Mouse (Mus musculus) adrenal gland, postnatal 10 days (tissue): ENCODE data around the gene Plcb1. TPM values are rescaled to one million over a fixed set of nuclear protein-coding genes. Genes with fewer than 3 reads are reported as not detected.

ENCODE experiments used
- DNase-seq: peaks from one replicate; pipeline ENCODE4 v3.0.0; 2021; ENCODE audit warnings: mixed read lengths
- total RNA-seq, 2 experiments: library from RNA; stranded (reverse); gene quantifications; 2 replicates each; pipeline ENCODE4 v1.2.3; 2021

The Plcb1 gene
- total RNA-seq, 2 experiments from 2014 or later, result 34.0 to 46.4 TPM

DNA sequence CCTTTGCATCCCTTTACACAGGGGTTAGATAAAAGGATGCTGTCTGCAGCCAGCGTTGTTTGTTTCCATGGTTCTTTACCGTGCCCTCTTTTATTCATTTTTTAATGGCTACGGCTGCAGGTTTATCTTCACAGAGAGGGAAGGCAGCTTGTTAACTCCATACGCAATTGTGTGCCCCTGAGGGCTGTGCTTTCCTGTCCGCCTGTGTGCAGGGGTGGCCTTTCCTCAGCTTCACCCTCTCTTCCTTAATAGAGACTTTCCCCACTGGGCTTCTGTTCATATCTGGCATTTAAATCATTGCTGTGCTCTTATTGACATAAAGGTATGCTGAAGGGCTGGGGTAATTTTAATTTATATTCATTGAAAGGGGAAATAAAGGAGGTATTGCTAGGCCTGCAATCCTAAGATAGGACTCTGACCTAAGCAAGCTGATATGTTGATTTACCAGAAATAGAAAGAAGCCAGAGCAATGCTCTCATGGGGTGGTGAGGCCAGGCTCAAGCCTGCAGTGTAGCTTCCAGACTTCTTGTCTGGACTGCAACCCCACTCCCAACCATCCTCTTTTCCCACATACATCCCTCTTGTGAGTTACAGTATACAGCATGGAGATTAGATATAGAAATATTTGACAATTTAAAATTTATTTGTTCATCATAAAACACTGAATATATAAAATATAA, 623.7 kb downstream of the Plcb1 start:
- no peak for DNase-seq

DNA sequence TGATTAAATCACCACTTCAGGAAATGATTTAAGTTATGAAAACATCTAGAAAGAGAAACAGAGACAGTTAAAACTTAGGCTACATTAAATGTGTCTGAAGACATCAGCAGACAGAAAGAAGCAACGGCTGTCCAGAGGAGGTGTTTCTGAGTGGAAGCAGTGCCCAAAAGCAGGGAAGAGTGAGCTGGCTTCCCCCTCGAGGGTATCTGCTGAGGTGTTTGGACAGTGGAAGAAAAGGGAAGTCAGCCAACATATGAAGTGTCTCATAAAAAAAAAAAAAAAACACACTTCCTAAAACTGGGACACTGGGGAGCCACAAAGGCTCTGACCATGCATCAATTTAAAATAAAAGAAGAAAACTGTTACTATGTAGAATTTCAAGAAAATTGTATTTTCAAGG, 625.8 kb downstream of the Plcb1 start:
- DNase-seq, result no peak

DNA sequence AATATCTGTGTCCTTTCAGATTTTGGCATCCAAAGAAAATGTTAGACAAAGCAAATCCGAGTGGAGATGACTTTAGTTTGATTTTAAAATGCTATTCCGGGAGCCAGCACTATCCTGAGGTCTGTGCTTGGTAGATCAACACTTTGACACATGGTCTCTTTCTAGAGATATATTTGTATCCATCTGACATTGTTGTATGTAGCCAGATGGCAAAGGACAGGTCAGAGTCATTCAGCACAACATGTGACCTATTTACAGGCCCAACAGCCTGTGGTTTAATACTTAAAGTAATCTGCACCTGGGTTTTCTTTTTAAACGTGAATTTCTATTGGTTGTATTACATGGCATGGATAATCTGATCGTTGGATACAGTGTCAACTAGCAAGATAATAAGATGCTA, 629.3 kb downstream of the Plcb1 start:
- no peak for DNase-seq

DNA sequence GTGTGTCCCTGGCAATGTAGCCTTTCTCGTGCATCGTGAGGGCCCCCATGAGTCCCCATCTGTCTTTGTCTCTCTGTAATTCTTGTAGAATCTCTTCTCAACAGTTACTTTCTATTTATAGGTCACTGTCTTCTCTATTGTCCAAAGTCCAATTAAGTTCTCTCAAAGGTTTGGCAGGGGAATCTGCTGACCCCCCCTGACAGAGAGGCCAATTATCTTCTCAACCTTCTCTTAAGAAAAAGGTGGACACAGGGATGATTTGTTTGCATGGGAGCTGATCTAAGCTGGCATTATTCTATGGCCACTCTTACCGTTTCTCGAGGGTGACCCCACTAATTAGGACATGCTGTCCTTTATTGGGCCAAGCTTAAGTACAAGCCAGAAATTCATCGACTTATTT, 633.4 kb downstream of the Plcb1 start:
- DNase-seq, result no peak

DNA sequence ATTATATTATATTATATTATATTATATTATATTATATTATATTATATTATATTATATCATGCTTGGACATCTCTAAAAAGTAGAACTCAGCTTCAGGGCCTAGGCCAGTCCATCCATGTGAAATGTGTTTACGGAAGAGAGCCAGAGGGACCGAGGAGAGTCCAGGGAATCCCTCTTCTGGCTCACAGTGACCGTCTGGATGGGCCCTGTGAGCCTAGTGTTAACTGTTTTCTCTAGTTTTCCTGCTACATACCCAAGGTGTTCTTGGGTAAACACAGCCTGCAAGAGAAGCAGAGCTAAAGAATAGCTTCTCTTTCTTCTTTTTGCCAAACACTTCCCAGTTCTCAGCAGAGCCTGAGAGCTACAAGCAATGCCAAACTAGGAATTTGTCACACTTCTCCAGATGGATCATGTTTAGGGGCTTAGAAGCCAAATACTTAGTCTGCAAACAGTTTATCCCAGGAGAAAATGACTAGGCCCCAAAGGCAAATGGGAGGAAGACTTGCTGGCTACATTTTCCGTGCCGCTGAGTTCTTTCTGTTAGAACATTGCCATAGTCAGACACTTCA, 649.2 kb downstream of the Plcb1 start:
- no peak for DNase-seq

DNA sequence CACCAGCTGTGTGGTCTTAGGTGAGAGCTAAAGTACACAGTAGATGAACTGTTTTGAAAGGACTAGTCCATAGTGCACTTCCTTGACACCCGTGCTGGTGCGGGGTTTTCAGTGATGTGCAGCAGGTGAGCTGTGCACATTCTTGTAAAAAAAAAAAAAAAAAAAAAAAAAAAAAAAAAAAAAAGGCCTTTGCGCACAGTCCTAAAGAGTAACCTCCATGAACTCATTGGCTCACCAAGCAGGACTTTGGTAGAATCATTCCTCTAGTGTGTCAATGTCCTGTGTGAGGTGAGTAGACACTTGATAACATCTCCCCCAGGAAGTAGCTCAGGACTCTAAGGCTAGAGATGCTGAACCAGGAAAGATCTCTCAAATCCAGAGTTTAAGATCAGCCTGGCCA, 653.2 kb downstream of the Plcb1 start:
- DNase-seq, result no peak

DNA sequence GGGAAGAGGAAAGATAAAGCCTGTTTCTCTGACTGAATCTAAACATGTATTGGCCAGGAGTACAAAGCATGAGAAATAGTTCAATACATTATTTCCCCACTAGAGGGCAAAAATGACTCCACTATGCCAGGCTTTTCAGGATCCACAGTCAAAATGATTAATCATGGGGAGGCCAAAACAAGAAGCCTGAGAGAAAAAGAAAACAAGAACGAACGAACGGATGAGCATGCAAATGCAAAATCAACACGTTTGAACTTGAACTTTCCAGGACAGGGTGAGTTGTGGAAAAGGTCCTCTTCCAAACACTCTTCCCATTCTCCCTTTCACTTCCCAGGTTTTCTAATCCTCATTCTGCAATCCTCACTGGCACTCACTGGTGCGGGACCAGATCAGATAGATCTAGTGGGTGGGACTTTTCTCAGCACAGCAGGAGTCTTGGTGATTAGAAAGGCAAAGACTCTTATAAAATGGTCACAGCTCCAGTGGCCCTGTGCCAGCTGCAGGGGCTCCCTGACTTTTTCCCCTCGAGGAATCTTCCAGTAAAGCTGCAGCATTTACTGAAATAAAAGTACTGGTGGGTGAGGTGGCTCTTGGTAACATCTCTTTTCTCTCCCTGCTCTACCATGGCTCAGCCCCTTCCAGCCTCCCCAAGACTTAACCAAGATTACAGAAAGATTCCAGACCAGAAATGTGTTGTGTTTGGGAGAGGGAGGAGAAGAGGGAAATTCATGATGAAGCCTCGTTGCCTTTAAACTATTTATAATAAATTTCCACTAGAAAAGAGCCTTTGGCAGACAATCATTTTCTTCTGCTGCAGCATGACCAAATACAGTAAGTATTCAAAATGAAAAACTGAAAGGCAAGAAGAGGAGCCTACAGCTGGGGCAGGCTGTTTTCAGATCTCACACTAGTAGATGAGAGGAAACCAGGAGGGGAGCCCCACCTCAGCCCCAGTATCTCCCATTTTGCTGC, 654.0 kb downstream of the Plcb1 start:
- peak; percentile 43 for DNase-seq

DNA sequence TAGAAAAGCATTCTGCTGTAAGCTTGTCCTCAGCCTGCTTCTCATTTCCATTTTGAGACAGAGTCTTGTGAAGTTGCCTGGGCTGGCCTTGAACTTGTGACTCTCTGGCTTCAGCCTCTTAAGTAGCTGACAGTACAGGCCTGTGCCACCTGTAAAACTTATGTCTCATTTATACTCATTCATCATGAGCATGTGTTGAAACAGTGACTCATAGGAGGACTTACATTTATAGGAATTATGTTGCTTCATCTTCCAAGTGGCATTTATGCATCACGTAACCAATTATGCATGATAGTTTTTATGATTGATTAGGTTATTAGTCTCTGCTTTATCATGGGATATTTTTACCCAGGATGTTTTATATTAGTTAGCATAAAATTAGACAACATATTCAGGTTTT, 667.7 kb downstream of the Plcb1 start:
- DNase-seq, result no peak

DNA sequence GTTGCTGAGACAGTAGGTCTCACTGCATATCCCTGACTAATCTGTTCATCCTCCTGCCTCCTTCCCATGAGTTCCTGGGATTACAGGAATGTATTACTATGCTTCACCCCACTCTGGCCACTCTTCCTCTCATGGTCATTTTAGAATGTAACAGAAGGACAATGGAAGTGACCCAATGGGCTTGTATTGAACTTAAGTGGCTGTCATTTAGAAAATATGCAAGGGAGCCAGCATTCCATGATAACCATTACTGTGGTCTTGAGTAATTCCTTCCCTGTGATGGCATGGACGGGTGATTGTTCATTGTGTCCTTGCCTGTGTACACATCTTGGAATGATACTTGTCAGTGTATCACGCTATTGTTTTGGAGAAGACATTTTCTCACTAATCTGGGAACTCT, 668.1 kb downstream of the Plcb1 start:
- DNase-seq, result no peak

DNA sequence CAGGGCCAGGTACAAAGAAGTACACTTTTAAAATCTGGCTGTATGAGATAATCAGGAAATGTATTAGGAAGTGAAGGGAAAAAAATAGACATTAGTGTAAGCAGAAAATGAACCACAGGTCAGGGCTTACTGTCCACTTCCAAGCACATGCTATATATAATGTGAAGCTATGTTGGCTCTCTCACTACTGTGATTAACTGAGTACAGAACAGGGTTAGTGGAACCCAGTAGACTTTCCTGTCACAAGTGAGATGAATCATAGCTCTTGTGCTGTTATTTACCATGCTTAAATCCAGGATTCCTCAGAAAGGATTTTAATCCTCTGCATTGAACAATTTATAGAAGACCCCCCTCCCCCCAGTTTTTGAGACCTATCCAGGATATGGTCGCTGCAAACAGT, 668.6 kb downstream of the Plcb1 start:
- DNase-seq, result no peak

DNA sequence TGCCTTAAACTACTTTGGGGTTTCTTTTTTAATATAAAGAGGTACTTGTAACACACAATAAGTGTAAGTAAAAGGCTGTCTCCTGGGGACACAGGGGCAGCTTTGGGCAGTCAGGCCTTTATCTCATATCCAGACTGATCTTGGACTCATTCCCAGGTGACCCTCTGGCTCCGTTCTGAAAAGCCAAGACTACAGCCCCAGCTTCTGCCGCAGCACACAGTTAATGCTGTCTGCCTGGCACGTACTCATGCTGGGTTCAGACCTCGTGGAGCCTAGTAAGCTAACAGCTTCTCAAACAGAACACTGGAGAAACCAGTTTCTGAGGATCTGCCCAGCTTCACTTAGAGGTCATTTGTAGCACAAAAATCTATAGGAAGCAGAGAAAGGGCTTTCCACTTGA, 682.0 kb downstream of the Plcb1 start:
- peak; percentile 7 for DNase-seq

DNA sequence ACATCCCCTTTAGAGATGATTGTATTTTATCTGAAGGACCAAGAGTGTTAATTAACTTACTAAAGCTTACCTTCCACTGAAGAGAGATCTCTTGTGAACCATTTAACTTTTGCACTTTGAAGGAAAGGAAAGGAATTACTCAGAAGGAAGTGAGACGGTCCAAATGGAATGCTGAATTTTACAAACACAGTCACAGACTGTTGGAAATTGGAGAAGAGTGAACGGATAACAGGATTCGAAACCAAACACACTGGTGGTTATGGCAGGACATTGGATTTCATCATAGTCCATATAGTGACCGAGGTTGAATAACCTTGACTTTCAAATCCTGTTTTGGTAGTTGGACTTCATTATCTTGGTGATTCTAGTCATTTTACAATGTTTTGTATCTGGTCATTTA, 688.2 kb downstream of the Plcb1 start:
- no peak for DNase-seq

DNA sequence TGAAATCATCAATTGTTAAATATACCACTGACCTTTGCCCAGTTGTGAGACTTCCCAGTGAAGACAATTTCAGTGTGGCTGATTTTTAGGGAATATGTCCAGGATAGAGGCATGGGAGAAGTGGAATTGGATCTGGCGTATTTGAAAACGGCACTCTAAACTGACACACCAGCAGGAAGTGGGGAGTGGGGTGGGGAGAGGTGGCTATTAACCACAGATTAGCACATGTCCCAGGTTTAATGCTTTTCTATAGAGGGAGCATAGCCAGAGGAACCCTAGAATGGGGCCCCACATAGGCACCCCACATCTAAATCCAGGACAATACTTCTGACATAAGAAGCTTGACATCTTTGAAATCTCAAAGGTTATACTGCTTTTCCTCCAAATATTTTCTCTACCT, 699.4 kb downstream of the Plcb1 start:
- DNase-seq, result no peak

DNA sequence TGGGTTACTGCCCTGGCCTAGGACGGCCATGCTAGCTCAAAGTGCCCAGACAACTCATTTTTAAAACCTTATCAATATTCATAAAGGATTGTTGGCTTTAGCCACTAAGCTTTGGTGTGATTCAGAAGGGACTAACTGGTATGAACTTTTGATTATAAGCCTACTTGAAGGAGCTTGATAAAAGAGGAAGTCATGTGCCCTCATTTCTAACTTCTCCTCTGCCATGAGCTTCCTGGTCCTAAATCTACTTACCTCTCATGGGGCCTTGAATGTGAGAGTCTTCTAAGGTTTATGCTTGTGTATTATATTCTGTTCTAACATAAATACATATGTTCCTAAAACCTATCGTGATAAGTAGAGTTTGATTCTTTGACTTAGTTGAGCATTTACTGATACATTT, 702.4 kb downstream of the Plcb1 start:
- no peak for DNase-seq

DNA sequence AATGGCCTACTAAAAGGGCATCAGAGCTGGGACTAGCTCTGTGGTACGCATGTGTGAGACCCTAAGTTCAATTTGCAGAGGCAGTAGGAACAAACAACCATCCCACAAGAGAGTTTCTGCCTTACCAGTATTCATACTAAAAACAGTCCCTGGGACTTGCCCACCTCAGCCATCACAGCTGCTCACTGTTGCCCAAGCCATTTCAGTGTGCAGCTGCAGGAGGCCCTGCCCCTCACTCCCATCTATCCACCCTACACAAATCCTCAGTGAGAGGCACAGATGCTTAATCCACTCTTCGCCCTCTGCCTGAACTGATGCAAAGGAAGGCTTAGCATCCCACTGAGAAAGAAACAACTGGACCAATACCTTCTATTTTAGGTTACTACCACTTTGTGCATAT, 703.3 kb downstream of the Plcb1 start:
- DNase-seq, result no peak

DNA sequence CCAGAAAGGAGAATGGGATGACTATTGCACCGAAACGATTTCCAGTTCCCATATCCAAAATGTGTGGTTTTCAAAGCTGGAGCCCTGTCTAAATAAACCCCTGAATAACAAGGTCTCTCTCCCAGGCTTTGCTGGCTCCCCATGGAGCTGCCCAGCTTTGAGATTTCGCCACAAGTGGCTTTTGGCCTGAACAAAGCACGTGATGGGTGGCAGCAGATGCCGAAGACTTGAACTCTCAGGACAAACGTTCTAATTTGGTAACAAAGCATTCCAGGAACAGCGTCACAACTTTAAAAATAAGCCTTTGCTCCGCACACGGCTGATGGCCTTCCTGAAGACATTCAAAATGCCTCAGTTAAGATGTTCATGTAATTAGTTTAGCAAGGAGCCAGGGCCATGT, 706.9 kb downstream of the Plcb1 start:
- peak; percentile 43 for DNase-seq

DNA sequence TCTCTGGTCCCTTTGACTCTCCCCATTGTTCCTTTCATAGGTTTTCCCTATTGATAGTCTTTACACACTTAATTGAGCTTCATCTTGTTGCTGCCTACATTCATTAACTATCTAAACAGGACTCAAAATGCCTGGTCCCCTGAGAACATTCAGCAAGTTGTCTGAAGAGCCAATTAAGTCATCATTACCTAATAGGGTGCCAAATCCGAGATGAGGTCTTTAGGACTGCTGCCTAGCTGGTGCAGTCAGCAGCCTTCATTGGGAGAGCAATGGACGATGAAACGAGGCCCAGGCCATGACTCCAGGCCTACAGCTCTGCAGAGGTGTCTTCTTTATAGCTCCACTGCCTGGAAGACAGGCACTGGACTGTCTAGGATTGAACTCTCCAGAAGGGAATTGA, 710.7 kb downstream of the Plcb1 start:
- DNase-seq, result no peak

DNA sequence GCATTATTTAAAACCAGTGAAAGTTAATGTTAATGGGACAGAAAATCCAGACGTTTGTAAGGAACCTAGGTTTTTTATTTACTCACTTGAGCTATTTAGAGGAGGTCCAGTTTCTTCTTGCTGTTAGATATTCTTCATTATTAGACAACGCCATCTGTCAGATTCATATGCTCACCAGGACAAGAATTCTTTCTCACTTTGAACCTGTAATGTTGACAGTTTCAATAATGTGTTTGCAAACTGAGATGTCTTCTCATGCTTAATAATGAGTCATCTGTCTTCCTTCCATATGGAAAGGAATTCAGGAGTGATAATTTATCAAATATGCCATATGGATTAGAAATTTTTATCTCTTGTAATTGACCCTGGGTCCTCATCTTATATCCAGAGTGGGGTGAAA, 711.4 kb downstream of the Plcb1 start:
- no peak for DNase-seq

DNA sequence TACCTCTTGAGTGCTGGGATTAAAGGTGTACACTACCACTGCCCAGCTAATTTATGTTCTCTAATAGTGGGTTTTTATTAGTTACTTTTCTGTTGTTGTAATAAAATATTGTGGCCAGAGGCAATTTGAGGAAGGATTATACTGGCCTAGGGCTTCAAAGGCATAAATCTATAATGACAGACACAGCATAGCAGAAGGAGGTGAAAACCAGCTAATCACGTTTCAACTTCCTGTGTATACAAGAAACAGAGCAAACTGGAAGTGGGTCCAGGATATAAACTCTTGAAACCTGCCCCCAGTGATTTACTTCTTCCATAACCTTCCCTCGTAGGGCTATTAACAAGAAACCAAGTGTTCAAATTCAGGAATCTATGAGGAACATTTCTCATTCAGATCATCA, 715.0 kb downstream of the Plcb1 start:
- no peak for DNase-seq

DNA sequence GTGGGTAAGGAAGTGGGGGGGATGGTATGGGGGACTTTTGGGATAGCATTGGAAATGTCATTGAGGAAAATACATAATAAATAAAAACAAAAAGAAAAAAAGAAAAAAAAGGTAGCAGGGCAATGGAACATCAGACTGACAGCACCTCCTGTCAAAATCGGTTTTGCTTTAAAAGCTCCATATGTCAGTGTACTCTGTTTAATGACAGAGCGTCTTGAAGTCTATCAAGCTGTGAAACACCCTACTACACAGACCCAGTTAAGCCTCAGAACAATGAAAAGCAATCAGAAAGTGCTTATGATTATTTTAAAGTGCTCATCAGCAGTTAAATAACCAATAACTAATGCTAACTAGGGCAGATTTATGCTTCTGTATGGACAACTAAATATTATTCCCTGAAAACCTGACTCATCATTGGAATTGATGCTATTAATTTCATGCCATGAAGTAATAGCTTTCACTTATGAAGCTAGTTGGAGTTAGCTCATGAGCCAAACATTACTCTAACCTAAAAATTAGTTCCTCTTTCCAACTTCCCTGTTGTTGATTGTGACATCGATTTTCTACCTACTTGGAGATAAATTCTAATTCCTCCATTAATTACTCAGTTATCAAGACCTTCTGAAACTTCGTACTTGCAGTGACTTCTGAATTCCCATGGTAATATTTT, 717.6 kb downstream of the Plcb1 start:
- no peak for DNase-seq

DNA sequence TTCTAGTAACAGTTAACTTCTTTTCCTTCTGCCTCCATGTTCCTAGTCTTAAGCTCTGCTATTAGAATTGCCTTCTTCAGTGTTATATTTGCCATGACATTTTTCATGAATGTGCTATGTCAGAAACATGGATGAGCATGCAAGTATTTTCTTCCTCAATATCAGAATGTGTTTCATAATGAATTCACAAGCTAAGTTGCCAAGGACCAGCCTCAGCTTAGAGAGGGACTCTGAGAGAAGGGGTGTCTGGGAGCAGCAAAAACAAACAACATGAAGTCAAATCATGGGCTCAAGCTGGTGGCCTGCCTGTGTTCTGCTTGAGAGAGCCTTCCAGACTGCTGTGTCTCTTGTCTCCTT, 718.1 kb downstream of the Plcb1 start:
- DNase-seq, result no peak

DNA sequence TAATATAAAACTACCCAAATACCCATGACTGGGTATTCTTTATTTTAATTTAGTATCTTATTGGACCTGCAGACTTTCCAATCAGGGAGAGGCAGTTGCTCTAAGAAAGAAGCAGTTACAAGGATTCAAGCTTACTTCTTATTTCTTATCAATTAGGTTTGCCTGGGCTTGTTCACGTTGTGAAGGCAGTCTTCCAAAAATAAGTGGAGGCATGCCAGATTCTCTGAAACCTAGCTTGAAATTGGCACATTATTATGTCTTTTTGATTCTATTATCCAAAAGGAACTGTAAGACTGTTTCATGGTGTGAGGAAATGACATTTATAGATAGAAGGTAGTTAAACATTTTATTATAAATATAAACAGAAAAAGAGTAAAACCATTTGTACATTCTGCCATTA, 721.2 kb downstream of the Plcb1 start:
- DNase-seq, result peak; percentile 18

DNA sequence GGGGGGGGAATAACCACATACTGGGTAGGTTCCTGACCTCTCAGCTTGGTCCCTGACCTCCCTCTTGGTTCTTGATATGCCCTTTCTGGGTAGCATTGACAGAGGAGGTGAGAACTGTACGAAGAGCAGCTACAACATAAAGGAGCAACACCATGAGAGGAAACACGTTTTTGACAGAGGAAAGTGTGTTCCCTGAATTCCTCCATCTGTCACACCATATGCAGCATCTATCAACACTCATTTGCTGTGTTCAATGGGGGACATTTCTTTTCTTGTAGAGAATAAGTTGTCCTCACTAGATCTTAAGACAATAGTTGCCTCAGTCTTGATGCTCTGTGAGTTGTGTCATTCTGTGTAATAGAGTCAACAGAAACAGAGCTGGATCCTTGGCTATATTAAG, 733.1 kb downstream of the Plcb1 start:
- DNase-seq, result no peak
